Mouse (Mus musculus): ENCODE measurements around the gene Rpl22. TPM values are rescaled to one million over a fixed set of nuclear protein-coding genes. Genes with fewer than 3 reads are reported as not detected.

Rpl22 gene
- total and polyA plus RNA-seq, 3 experiments = 1,792 to 1,885 TPM; not detected in 1

DNA sequence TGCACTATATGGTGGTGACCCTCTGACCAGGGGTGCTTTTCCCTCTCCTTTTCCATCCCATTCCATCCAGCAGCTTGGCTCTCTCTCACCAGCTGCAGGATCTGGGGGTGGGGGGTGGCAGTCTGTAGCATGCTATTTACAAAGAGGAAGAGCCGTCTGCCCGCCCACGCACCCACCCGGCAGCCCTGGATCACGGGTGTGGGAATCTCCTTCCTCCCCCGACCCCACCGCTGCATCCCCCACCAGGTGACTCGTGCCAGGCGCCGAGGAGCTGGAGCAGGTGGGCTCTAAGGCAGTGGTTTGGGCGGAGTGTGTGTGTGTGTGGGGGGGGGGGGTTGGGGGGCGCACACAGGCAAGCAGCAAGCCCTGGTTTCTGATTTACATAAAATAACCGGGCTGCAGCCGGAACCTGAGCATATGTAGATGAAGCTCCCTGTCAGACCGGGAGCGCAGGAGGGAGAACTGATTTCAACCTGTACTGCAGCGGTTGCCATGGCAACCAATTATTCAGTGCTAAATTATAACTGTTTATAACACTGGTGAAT is 24.4 kb downstream of the Rpl22 start:
- H3K9ac ChIP-seq (ENCODE audit: control insufficient read depth, low read depth, low read length, poor library complexity, severe bottlenecking) = no peak overlapping the region
- no peaks in the 10 kb centered on the region for H3K36me3 ChIP-seq (ENCODE audit: control insufficient read depth in 1 of 2, insufficient read depth in 2 of 2, low read length in 2 of 2)
- no peaks in the 10 kb centered on the region for H3K79me2 ChIP-seq (ENCODE audit: control insufficient read depth, insufficient read depth, low read length, poor library complexity)
- H3K27ac ChIP-seq (ENCODE audit: control insufficient read depth, low read depth, low read length) = no peak overlapping the region
- DNase-seq (ENCODE audit: low read depth, low spot score) = no peak
- H3K4me1 ChIP-seq (ENCODE audit: control insufficient read depth in 1 of 2, insufficient read depth in 2 of 2, low read length in 2 of 2) = peaks cover 5 to 9% of the 10 kb centered on the region in 2 experiments; a peak in 3 of 4 replicates
- no peak for TF ChIP-seq BHLHE40 (IDR thresholded peaks at IDR 0.05; ENCODE audit: borderline replicate concordance, low read depth, low read length)
- no peak for TF ChIP-seq GABPA (IDR thresholded peaks at IDR 0.05; ENCODE audit: low read depth, low read length)
- TF ChIP-seq USF1 (IDR thresholded peaks at IDR 0.05; ENCODE audit: low read depth, low read length) = no peak
- no peak for TF ChIP-seq ZKSCAN1 (IDR thresholded peaks at IDR 0.05; ENCODE audit: low read depth, low read length)
- TF ChIP-seq UBTF (IDR thresholded peaks at IDR 0.05; ENCODE audit: borderline replicate concordance, insufficient read depth, low read depth, low read length) = no peak
- TF ChIP-seq JUND (IDR thresholded peaks at IDR 0.05; ENCODE audit: low read depth, low read length) = no peak
- TF ChIP-seq ZC3H11A (IDR thresholded peaks at IDR 0.05; ENCODE audit: low read depth, low read length) = no peak
- TF ChIP-seq TBP (IDR thresholded peaks at IDR 0.05; ENCODE audit: low read depth, low read length) = no peak
- TF ChIP-seq POLR2AphosphoS2 (IDR thresholded peaks at IDR 0.05; ENCODE audit: low read length) = no peak
- H3K27me3 ChIP-seq (ENCODE audit: control insufficient read depth in 1 of 2, insufficient read depth in 2 of 2, low read length in 2 of 2) = no peaks in the 10 kb centered on the region
- H3K9me3 ChIP-seq (replicated peaks; ENCODE audit: insufficient read depth, low read length) = no peaks in the 10 kb centered on the region
- no peak overlapping the region for H3K4me3 ChIP-seq (ENCODE audit: control insufficient read depth in 1 of 2, insufficient read depth in 1 of 2, low read depth in 2 of 2, low read length in 2 of 2)

- no peak for DNase-seq (ENCODE audit: low read depth, low spot score)
- Histone ChIP-seq H3K27me3 (ENCODE audit: control insufficient read depth in 1 of 2, insufficient read depth in 2 of 2, low read length in 2 of 2) (no peaks in the 10 kb centered on the region), H3K9me3 (replicated peaks; ENCODE audit: insufficient read depth, low read length) (no peaks in the 10 kb centered on the region), H3K9ac (ENCODE audit: control insufficient read depth, low read depth, low read length, poor library complexity, severe bottlenecking) (no peak overlapping the region), H3K36me3 (ENCODE audit: control insufficient read depth in 1 of 2, insufficient read depth in 2 of 2, low read length in 2 of 2) (no peaks in the 10 kb centered on the region), H3K4me3 (ENCODE audit: control insufficient read depth in 1 of 2, insufficient read depth in 1 of 2, low read depth in 2 of 2, low read length in 2 of 2) (no peak overlapping the region), H3K4me1 (ENCODE audit: control insufficient read depth in 1 of 2, insufficient read depth in 2 of 2, low read length in 2 of 2) (peaks cover 0 to 3% of the 10 kb centered on the region in 2 experiments; a peak in 1 of 4 replicates), H3K79me2 (ENCODE audit: control insufficient read depth, insufficient read depth, low read length, poor library complexity) (no peaks in the 10 kb centered on the region), H3K27ac (ENCODE audit: control insufficient read depth, low read depth, low read length) (no peak overlapping the region)
- TF ChIP-seq NRF1 (IDR thresholded peaks at IDR 0.05; ENCODE audit: insufficient read depth, low read depth, low read length, poor library complexity, severe bottlenecking) (no peak), ZNF384 (IDR thresholded peaks at IDR 0.05; ENCODE audit: low read depth, low read length) (no peak), MYB (IDR thresholded peaks at IDR 0.05; ENCODE audit: low read depth, low read length) (no peak), CHD2 (IDR thresholded peaks at IDR 0.05; ENCODE audit: low read length) (no peak), EP300 (IDR thresholded peaks at IDR 0.05; ENCODE audit: low read depth in 1 of 2, low read length in 2 of 2) (no peak), JUND (IDR thresholded peaks at IDR 0.05; ENCODE audit: low read depth, low read length) (no peak), SMC3 (IDR thresholded peaks at IDR 0.05; ENCODE audit: low read depth, low read length) (no peak), NELFE (IDR thresholded peaks at IDR 0.05; ENCODE audit: low read depth, low read length) (no peak), MAX (IDR thresholded peaks at IDR 0.05; ENCODE audit: low read length) (no peak), MAZ (IDR thresholded peaks at IDR 0.05; ENCODE audit: low read depth, low read length) (no peak), UBTF (IDR thresholded peaks at IDR 0.05; ENCODE audit: borderline replicate concordance, insufficient read depth, low read depth, low read length) (no peak), ETS1 (IDR thresholded peaks at IDR 0.05; ENCODE audit: low read depth, low read length) (no peak)
These were observed 25.3 kb downstream of the Rpl22 start for GRCm38 (mm10) chr4:152350722-152351421.

All from MEL (cell line).